Mouse (Mus musculus): ENCODE results near the gene Rassf8. TPM values are rescaled to one million over a fixed set of nuclear protein-coding genes. Genes with fewer than 3 reads are reported as not detected.

Rassf8 gene
- polyA plus RNA-seq, 1 experiment from 2014 or later = 4.3 TPM

- Histone ChIP-seq H3K27ac (ENCODE audit: low read depth, low read length) (no peak overlapping the region), H3K9ac (ENCODE audit: low read length) (no peak overlapping the region), H3K4me3 (ENCODE audit: low read depth, low read length) (no peak overlapping the region), H3K27me3 (ENCODE audit: control insufficient read depth, insufficient read depth, low read length) (no peaks in the 10 kb centered on the region), H3K9me3 (ENCODE audit: control insufficient read depth, low read length) (no peaks in the 10 kb centered on the region), H3K4me1 (replicated peaks; ENCODE audit: control insufficient read depth, insufficient read depth, low read length) (no peaks in the 10 kb centered on the region), H3K36me3 (ENCODE audit: control insufficient read depth, insufficient read depth, low read length) (no peaks in the 10 kb centered on the region), H3K4me2 (ENCODE audit: low read depth, low read length, severe bottlenecking) (no peak overlapping the region)
- WGBS = 78% methylated on average over 14 of the region's 14 CpGs
- DNase-seq (ENCODE audit: low spot score) = no peak
- ATAC-seq (replicated peaks; ENCODE audit: low FRiP score) = no peak
These were observed 49.9 kb downstream of the Rassf8 start for GRCm38 (mm10) chr6:145796191-145797023.

- no peak overlapping the region for H3K4me2 ChIP-seq (ENCODE audit: low read depth, low read length, severe bottlenecking)
- no peak for ATAC-seq (replicated peaks; ENCODE audit: low FRiP score)
- H3K4me1 ChIP-seq (replicated peaks; ENCODE audit: control insufficient read depth, insufficient read depth, low read length) = no peaks in the 10 kb centered on the region
- no peak overlapping the region for H3K4me3 ChIP-seq (ENCODE audit: low read depth, low read length)
- H3K36me3 ChIP-seq (ENCODE audit: control insufficient read depth, insufficient read depth, low read length) = no peaks in the 10 kb centered on the region
- no peaks in the 10 kb centered on the region for H3K9me3 ChIP-seq (ENCODE audit: control insufficient read depth, low read length)
- no peaks in the 10 kb centered on the region for H3K27me3 ChIP-seq (ENCODE audit: control insufficient read depth, insufficient read depth, low read length)
- H3K9ac ChIP-seq (ENCODE audit: low read length) = no peak overlapping the region
- H3K27ac ChIP-seq (ENCODE audit: low read depth, low read length) = no peak overlapping the region
- no peak for DNase-seq (ENCODE audit: low spot score)
- WGBS = 77% methylated on average over 3 of the region's 3 CpGs
These were observed 51.1 kb downstream of the Rassf8 start for GRCm38 (mm10) chr6:145797692-145798091.

DNA sequence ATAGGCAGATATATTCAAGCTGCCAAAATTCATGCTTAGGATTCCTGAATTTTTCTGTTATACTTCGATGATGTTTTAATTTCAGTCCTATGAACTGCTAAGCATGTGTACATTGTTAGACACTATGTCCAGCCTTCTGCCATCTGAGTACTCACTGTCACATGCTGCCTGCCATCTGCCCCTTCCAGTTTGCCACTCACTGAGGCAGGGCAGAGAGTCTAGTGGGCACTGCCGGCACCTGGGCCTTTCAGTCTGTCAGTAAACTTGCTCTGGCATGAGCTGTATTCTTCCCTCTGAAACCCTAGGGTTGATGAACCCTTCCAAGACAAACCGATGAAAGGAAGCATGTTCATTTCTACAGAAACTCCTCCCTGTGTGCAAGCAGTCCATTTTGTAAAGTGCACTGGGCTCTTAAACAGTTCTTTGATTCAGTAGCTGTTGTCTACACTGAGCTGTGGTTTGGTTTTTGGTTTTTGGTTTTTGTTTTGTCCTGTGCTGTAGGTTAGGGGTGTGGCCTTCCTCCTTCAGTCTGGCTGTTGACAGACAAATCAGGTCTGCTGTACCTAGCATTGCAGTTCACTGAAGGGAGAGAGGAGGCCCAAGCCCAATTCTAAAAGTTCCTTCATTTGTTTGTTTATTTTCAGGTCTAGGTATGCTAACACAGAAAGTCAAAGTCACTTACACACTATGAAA lies 55.4 kb downstream of the Rassf8 start:
- ATAC-seq (replicated peaks; ENCODE audit: low FRiP score) = no peak
- no peak overlapping the region for H3K4me3 ChIP-seq (ENCODE audit: low read depth, low read length)
- no peak for DNase-seq (ENCODE audit: low spot score)
- H3K9me3 ChIP-seq (ENCODE audit: control insufficient read depth, low read length) = no peaks in the 10 kb centered on the region
- no peak overlapping the region for H3K9ac ChIP-seq (ENCODE audit: low read length)
- H3K27me3 ChIP-seq (ENCODE audit: control insufficient read depth, insufficient read depth, low read length) = no peaks in the 10 kb centered on the region
- 88% methylated on average over 3 of the region's 3 CpGs for WGBS
- no peak overlapping the region for H3K4me2 ChIP-seq (ENCODE audit: low read depth, low read length, severe bottlenecking)
- no peak overlapping the region for H3K27ac ChIP-seq (ENCODE audit: low read depth, low read length)
- H3K36me3 ChIP-seq (ENCODE audit: control insufficient read depth, insufficient read depth, low read length) = no peaks in the 10 kb centered on the region
- no peaks in the 10 kb centered on the region for H3K4me1 ChIP-seq (replicated peaks; ENCODE audit: control insufficient read depth, insufficient read depth, low read length)

DNA sequence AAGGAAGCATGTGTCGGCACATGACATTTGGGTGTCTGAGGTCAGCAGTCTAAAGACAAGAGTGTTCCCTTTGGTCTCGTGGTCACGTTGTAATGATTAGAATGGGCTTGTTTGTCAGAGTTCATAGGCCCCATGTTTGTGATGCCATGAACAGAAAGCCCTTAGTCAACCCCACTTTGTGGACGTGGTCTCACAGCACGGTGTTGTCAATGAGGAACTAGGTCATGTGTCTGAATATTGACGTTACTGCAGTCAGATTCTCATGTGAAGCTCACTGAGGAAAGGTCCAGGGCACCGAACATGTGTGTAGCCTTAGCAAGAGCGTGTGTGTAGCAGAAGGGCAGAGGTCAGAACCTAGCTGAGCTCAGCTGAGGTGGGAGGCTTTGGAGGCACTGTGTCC lies 56.3 kb downstream of the Rassf8 start:
- WGBS = 91% methylated on average over 8 of the region's 8 CpGs
- Histone ChIP-seq H3K36me3 (ENCODE audit: control insufficient read depth, insufficient read depth, low read length) (no peaks in the 10 kb centered on the region), H3K9ac (ENCODE audit: low read length) (no peak overlapping the region), H3K4me1 (replicated peaks; ENCODE audit: control insufficient read depth, insufficient read depth, low read length) (no peaks in the 10 kb centered on the region), H3K27ac (ENCODE audit: low read depth, low read length) (no peak overlapping the region), H3K27me3 (ENCODE audit: control insufficient read depth, insufficient read depth, low read length) (no peaks in the 10 kb centered on the region), H3K4me2 (ENCODE audit: low read depth, low read length, severe bottlenecking) (no peak overlapping the region), H3K9me3 (ENCODE audit: control insufficient read depth, low read length) (no peaks in the 10 kb centered on the region), H3K4me3 (ENCODE audit: low read depth, low read length) (no peak overlapping the region)
- no peak for ATAC-seq (replicated peaks; ENCODE audit: low FRiP score)
- no peak for DNase-seq (ENCODE audit: low spot score)

DNA sequence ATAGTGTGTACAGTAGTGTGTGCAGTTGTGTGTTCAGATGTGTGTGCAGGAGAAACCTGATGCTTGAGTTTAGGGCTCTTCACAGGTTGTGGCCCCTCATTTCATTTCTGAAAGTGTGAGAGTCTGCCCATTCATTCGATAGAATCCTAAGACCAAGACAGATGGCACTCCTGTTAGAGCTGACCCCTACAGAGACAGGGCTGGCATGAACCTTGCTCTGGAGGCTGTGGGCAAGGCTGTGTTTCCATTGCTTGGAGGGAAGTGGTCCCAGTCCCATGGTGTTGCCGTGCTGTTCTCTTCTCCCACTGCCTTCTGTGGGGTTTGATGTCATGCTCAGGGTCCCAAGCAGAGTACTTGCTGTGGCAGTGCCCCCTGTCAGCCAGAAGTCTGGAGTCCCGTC lies 57.7 kb downstream of the Rassf8 start:
- no peak for DNase-seq (ENCODE audit: low spot score)
- H3K4me1 ChIP-seq (replicated peaks; ENCODE audit: control insufficient read depth, insufficient read depth, low read length) = no peaks in the 10 kb centered on the region
- no peak overlapping the region for H3K9ac ChIP-seq (ENCODE audit: low read length)
- H3K4me3 ChIP-seq (ENCODE audit: low read depth, low read length) = no peak overlapping the region
- no peaks in the 10 kb centered on the region for H3K9me3 ChIP-seq (ENCODE audit: control insufficient read depth, low read length)
- no peaks in the 10 kb centered on the region for H3K27me3 ChIP-seq (ENCODE audit: control insufficient read depth, insufficient read depth, low read length)
- no peak overlapping the region for H3K27ac ChIP-seq (ENCODE audit: low read depth, low read length)
- H3K4me2 ChIP-seq (ENCODE audit: low read depth, low read length, severe bottlenecking) = no peak overlapping the region
- no peaks in the 10 kb centered on the region for H3K36me3 ChIP-seq (ENCODE audit: control insufficient read depth, insufficient read depth, low read length)
- 61% methylated on average over 3 of the region's 3 CpGs for WGBS
- no peak for ATAC-seq (replicated peaks; ENCODE audit: low FRiP score)

DNA sequence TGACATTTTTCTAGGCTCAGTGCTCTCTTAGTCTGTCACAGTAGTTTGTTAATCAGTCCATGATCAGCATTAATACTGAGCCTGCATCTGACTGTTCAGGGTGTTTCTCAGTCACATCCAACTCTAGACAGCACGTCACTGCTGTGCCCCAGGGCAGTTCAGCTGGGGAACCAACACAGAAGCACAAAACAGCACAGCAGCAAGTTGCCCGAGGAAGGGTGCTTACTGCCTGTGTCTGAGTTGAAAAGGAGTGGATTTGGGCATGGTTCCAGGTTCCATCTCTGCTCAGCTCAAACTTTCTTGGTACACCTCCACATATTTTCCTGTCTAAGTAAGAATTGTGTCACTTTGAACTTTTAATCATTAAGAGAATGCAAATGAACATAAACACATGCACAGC lies 60.2 kb downstream of the Rassf8 start:
- no peaks in the 10 kb centered on the region for H3K27me3 ChIP-seq (ENCODE audit: control insufficient read depth, insufficient read depth, low read length)
- no peak for ATAC-seq (replicated peaks; ENCODE audit: low FRiP score)

DNA sequence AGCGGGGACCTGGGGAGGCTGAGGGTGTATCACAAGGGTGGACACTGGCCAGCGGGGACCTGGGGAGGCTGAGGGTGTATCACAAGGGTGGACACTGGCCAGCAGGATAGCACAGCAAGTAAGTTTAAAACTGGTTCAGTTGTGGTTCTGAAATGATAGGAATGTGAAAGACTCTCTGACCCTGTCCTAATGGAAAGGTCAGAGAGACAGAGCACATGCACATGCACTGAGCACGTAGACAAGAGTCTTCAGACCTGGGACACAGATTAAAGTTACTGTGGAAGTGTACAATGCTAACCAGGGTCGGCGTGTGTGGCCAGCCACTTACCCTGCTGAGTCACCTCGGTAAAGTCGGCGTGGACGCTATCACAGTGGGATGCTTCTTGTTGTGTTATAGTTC lies 61.4 kb downstream of the Rassf8 start:
- no peak for DNase-seq (ENCODE audit: low spot score)
- Histone ChIP-seq H3K9me3 (ENCODE audit: control insufficient read depth, low read length) (no peaks in the 10 kb centered on the region), H3K27me3 (ENCODE audit: control insufficient read depth, insufficient read depth, low read length) (no peaks in the 10 kb centered on the region), H3K4me1 (replicated peaks; ENCODE audit: control insufficient read depth, insufficient read depth, low read length) (no peaks in the 10 kb centered on the region), H3K4me2 (ENCODE audit: low read depth, low read length, severe bottlenecking) (no peak overlapping the region), H3K4me3 (ENCODE audit: low read depth, low read length) (no peak overlapping the region), H3K36me3 (ENCODE audit: control insufficient read depth, insufficient read depth, low read length) (no peaks in the 10 kb centered on the region), H3K9ac (ENCODE audit: low read length) (no peak overlapping the region), H3K27ac (ENCODE audit: low read depth, low read length) (no peak overlapping the region)
- ATAC-seq (replicated peaks; ENCODE audit: low FRiP score) = no peak
- 92% methylated on average over 8 of the region's 9 CpGs for WGBS

More for the DNA sequence above, 60.2 kb downstream of the Rassf8 start:
- H3K27ac ChIP-seq (ENCODE audit: low read depth, low read length) = no peak overlapping the region
- no peak overlapping the region for H3K4me3 ChIP-seq (ENCODE audit: low read depth, low read length)
- 45% methylated on average over 2 of the region's 2 CpGs for WGBS
- H3K36me3 ChIP-seq (ENCODE audit: control insufficient read depth, insufficient read depth, low read length) = no peaks in the 10 kb centered on the region
- no peak overlapping the region for H3K9ac ChIP-seq (ENCODE audit: low read length)
- DNase-seq (ENCODE audit: low spot score) = no peak
- H3K4me1 ChIP-seq (replicated peaks; ENCODE audit: control insufficient read depth, insufficient read depth, low read length) = no peaks in the 10 kb centered on the region
- H3K4me2 ChIP-seq (ENCODE audit: low read depth, low read length, severe bottlenecking) = no peak overlapping the region
- H3K9me3 ChIP-seq (ENCODE audit: control insufficient read depth, low read length) = no peaks in the 10 kb centered on the region

DNA sequence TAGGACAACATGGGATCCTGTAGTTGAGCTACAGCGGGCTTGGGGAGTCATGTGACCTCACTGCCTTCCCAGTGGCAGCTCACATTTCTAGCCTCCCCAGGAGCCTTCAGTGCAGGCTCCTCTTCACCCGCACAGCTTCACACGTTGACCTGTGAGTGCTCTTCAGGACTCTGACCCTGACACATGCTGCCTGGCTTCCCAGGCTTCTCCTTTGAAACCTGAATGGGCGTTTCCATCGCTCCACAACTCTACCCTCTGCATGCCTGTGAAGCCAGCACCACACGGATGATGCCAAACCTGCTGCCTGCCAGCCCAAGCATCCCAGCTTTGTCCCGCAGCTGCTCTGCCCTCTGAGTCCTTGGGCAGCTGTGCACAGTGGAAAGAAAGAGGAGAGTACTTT lies 63.0 kb downstream of the Rassf8 start:
- WGBS = 90% methylated on average over 7 of the region's 7 CpGs

More for the DNA sequence above, 63.0 kb downstream of the Rassf8 start:
- H3K9ac ChIP-seq (ENCODE audit: low read length) = no peak overlapping the region
- H3K27me3 ChIP-seq (ENCODE audit: control insufficient read depth, insufficient read depth, low read length) = no peaks in the 10 kb centered on the region
- ATAC-seq (replicated peaks; ENCODE audit: low FRiP score) = no peak
- no peaks in the 10 kb centered on the region for H3K36me3 ChIP-seq (ENCODE audit: control insufficient read depth, insufficient read depth, low read length)
- no peaks in the 10 kb centered on the region for H3K9me3 ChIP-seq (ENCODE audit: control insufficient read depth, low read length)
- DNase-seq (ENCODE audit: low spot score) = no peak
- H3K4me2 ChIP-seq (ENCODE audit: low read depth, low read length, severe bottlenecking) = no peak overlapping the region
- H3K4me1 ChIP-seq (replicated peaks; ENCODE audit: control insufficient read depth, insufficient read depth, low read length) = no peaks in the 10 kb centered on the region
- no peak overlapping the region for H3K27ac ChIP-seq (ENCODE audit: low read depth, low read length)
- no peak overlapping the region for H3K4me3 ChIP-seq (ENCODE audit: low read depth, low read length)
